Mouse (Mus musculus) T-cell, adult 66 days (primary cell): Measurements from ENCODE around the gene Tjap1. TPM values are rescaled to one million over a fixed set of nuclear protein-coding genes. Genes with fewer than 3 reads are reported as not detected.

Source experiments
- total RNA-seq, 2 experiments: library from RNA; stranded (reverse); gene quantifications; 3 replicates in 1 of 2; 4 replicates in 1 of 2; pipeline ENCODE4 v1.2.4; 2023

The Tjap1 gene
- total RNA-seq, result 10 to 100 TPM; 44.5 to 55.9 TPM

DNA sequence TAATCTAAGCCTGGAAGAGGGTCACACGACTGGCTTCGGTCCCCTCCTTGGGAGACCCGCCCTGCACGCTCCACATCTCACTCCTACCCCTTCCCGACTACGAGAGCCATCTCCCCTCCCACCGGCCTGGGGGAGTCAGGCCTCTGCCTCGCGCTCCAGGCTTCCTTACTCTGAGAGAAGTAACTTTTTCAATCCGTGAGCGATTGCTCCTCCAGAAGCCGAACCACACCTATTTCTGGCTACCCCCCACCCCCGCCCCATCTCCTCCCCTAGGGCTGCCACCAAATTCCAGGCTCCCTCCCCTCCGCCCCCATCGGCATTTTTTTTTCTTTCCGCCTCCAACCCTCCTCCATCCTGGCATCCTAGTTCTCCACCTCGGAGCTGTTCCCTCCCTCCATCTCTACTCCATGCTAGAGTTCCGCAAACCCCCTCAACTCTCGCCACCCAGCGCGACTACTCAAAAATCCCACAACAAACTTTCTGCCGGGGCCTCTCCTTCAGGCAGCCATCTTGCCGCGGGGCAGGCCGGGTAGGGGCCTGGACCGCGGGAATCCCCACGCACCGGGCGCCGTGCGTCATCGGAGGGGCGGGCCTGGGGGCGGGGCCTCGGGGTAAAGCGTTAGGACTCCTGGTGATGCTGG lies at the start of gene Tjap1:
Gene Tjap1 (minus strand): TSS at position 544 of the 641 bp plus-strand sequence.

DNA sequence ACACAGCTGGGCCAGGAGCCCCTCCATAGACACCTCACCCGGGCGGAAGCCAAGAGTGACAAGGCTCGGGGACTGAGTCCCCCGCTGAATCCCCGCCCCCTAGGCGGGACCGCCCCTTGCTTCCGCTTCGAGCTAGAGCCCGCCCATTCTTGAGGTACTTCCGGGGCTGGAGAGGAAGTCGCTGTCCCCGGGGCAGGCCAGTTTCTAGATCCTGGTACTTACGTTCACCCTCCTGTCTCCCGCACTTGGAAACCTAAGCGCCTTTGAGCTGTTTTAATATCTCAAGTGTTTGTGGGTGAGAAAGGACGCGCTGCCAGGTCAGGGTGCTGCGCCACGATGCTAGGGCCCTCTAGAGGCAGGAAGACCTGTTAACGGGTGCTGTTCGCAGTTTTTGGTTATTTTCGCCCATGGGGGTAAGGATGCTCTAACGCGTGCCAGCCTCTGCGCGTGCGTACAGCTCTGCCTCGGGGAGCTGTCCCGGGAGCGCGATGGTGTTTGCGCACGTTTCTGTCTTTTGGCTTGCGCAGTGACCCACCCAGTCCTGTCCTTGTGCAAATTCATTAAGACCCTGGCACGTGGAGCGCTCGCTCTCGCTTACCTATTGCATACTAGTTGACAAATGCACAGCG lies 45.2 kb upstream of the Tjap1 start, which contains the start of gene Abcc10:
Gene Abcc10 (minus strand): TSS at position 447 of the 629 bp plus-strand sequence.

DNA sequence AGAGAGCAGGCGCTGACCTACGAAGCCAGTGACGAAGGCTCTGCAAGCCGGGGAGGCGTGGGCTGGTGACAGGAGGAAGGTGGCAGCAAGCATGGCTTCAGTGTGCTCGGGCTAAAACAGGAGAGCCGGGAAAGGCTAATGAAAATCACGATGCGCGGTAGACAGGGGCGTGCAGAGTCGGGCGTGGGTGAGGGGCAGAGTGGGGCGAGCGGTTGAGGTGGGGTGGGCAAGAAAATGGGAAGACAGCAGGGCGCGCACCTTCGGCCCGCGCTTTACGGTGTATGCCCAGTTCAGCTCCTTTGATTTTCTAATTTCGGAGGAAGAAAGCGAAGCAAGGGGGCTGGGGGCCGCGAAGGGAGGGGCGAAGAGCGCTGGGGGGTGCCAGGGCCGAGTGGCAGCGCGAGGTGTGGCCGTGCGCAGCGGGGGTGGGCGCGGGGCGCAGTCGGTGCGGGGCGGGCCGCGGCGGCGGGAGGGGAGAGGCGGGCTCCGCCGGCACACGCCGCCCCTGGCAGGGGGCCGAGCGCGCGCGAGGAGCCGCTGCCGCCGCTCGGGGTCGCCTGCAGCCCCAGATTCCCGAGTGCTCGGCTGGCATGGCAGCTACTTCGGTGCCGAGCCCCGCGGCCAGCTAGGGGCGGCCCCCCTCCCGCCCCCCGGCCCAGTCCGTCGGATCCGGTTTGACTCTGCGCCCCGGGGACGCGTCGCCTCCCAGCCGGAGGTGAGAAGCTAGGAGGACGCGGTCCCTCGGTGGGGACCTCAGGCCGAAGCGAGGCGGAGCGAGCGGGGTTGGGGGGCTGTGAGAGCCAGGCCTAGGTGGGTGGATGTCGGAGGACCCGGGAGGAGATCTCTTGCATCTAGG lies 14.8 kb upstream of the Tjap1 start, which contains the start of gene Dlk2:
Gene Dlk2 (plus strand): TSS at position 58 of the 856 bp plus-strand sequence.

DNA sequence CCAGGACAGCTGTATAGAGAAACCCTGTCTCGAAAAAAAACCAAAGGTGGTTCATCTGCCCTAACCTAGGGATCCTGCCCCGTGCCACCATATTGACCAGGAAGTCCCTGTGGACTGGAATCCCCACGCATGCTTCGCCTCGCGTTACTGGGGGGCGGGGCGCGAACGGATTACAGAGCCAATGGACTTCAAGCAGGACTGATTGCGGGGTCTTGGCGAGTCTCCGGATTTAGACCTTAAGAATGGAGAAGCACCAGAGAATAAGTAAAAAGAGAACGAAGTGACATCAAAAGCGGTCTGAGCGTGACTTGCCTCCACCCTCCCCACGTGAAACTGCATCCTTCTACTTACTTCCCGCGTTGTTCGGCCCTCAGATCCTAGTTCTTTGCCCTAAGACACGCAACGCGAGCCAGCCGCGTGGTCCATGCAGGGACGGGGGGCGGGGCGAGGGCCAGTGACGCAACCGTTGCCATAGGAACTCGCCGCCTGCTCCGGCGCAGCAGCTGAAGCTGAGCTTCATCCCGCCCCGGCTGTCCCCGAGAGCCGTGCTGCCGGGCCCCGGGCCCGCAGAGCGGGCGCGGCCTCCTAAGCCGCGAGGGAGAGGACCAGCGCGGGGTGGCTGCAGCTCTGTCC lies 29.3 kb downstream of the Tjap1 start, which contains the start of gene Lrrc73:
Gene Lrrc73 (plus strand): TSS at position 80 of the 633 bp plus-strand sequence.

DNA sequence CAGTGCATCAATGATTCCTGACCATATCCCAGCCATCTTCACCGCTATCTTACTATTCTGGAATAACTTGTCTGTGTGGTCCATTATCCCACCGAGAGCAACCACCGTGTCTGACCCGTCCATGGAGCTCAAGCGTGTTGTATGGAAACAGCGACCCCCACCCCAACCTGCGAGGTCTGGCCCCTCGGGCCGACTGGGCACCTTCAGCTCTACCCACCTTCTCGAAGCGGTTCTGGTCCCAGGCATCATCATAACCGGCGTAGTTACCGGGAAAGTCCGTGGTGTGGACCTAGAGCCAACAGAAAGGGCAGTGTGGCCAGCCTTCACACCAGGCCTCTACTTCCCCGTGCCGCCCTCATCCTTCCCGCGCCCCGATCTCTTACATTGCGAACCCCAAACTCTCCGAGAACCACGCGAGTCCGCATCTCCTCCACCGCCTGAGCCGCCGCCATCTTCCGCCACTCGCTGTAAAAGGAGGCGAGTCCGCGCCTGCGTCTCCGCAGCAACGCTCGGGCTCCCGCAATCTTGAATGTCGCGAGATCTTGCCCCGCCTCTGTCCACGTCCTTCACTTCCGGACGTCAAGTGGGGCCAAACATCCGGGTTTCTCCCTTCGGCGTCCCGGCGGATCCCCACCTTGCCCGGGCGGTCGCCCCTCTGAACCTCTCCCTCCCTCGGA lies 35.2 kb downstream of the Tjap1 start, which contains the start of the genes Polr1c and Yipf3:
Gene Polr1c (minus strand): TSS at position 543 of the 677 bp plus-strand sequence.
Gene Yipf3 (plus strand): TSS at position 569 of the 677 bp plus-strand sequence.

Other genes starting within 250 kb of the Tjap1 start
- 10 to 100 TPM; 50.3 to 52.5 TPM for gene Mrps18a, start 172.0 kb downstream of the Tjap1 start, total RNA-seq
- gene Rsph9, start 138.8 kb downstream of the Tjap1 start, total RNA-seq, result not detected
- 10 to 100 TPM; 23.8 to 25.9 TPM for gene Mad2l1bp, start 129.5 kb downstream of the Tjap1 start, total RNA-seq
- 100 to 1,000 TPM; 209 to 215 TPM for gene Gtpbp2, start 122.0 kb downstream of the Tjap1 start, total RNA-seq
- 10 to 100 TPM; 12.1 to 14.6 TPM for gene Polh, start 80.4 kb downstream of the Tjap1 start, total RNA-seq
- 10 to 100 TPM; 37.5 to 41.9 TPM for gene Xpo5, start 80.2 kb downstream of the Tjap1 start, total RNA-seq
- 10 to 100 TPM; 60.8 to 70.2 TPM for gene Polr1c, start 35.0 kb downstream of the Tjap1 start, total RNA-seq
- gene Yipf3, start 34.9 kb downstream of the Tjap1 start, total RNA-seq, result 100 to 1,000 TPM; 110 TPM
- 1 to 10 TPM; 3.2 to 4.9 TPM for gene Lrrc73, start 29.5 kb downstream of the Tjap1 start, total RNA-seq
- under 1 TPM in 1 of 2 experiments, not detected in 1; 0.55 TPM for gene Dlk2, start 14.4 kb upstream of the Tjap1 start, total RNA-seq
- gene Abcc10, start 45.3 kb upstream of the Tjap1 start, total RNA-seq, result 10 to 100 TPM; 16.1 to 17.5 TPM
- gene Zfp318, start 100.7 kb upstream of the Tjap1 start, total RNA-seq, result 10 to 100 TPM; 43.3 to 48.2 TPM
- gene Crip3, start 145.9 kb upstream of the Tjap1 start, total RNA-seq, result not detected
- not detected for gene Slc22a7, start 155.4 kb upstream of the Tjap1 start, total RNA-seq
- under 1 TPM; 0.53 to 0.87 TPM for gene Ttbk1, start 204.6 kb upstream of the Tjap1 start, total RNA-seq
- gene Dnph1, start 213.7 kb upstream of the Tjap1 start, total RNA-seq, result 1 to 10 TPM in 1 of 2 experiments, not detected in 1; 1.1 TPM